Mouse (Mus musculus): Measurements from ENCODE around the gene Cdk4. TPM values are rescaled to one million over a fixed set of nuclear protein-coding genes. Genes with fewer than 3 reads are reported as not detected.

Gene Cdk4
- polyA plus RNA-seq, 1 experiment from 2014 or later, result 2,665 TPM

- Histone ChIP-seq H3K9me3 (no peaks in the 10 kb centered on the region), H3K36me3 (peaks cover 31% of the 10 kb centered on the region), H3K4me1 (replicated peaks) (peaks cover 24% of the 10 kb centered on the region), H3K27me3 (ENCODE audit: insufficient read depth, poor library complexity, severe bottlenecking) (peaks cover 28% of the 10 kb centered on the region), H3K4me3 (peak overlapping the region; percentile 83), H3K27ac (peak overlapping the region; percentile 89)
- WGBS, result 22% methylated on average over 5 of the region's 5 CpGs
- no peak for DNase-seq (ENCODE audit: low spot score)
Observed at GRCm38 (mm10) chr10:127042468-127043115, 20.7 kb upstream of the Cdk4 start.

- H3K27ac ChIP-seq, result no peak overlapping the region
- H3K4me3 ChIP-seq, result peak overlapping the region; percentile 83; the same call in 1 of the 2 replicates
- WGBS, result 68% methylated on average over 6 of the region's 6 CpGs
Observed at GRCm38 (mm10) chr10:127043187-127043586, 20.1 kb upstream of the Cdk4 start.

GRCm38 (mm10) chr10:127047954-127048353 lies 15.4 kb upstream of the Cdk4 start, which contains the start of gene Cyp27b1:
TSS of gene Cyp27b1 (plus strand) at chr10:127048250.
- H3K36me3 ChIP-seq, result peaks cover 31% of the 10 kb centered on the region
- no peak for DNase-seq (ENCODE audit: low spot score)
- WGBS, result 31% methylated on average over 5 of the region's 5 CpGs
- peak within 1 kb of the TSS; percentile 26 for H3K4me3 ChIP-seq
- H3K9me3 ChIP-seq, result no peaks in the 10 kb centered on the region
- H3K27ac ChIP-seq, result no peak within 1 kb of the TSS
- peaks cover 63% of the 10 kb centered on the region for H3K27me3 ChIP-seq (ENCODE audit: insufficient read depth, poor library complexity, severe bottlenecking)
- H3K4me1 ChIP-seq (replicated peaks), result peaks cover 25% of the 10 kb centered on the region

More at GRCm38 (mm10) chr10:127043187-127043586, 20.1 kb upstream of the Cdk4 start:
- H3K36me3 ChIP-seq, result peaks cover 31% of the 10 kb centered on the region
- H3K9me3 ChIP-seq, result no peaks in the 10 kb centered on the region
- peaks cover 34% of the 10 kb centered on the region for H3K27me3 ChIP-seq (ENCODE audit: insufficient read depth, poor library complexity, severe bottlenecking)
- H3K4me1 ChIP-seq (replicated peaks), result peaks cover 25% of the 10 kb centered on the region
- DNase-seq (ENCODE audit: low spot score), result no peak

GRCm38 (mm10) chr10:127048608-127049394 lies 14.5 kb upstream of the Cdk4 start:
- peak overlapping the region; percentile 26; the same call in 1 of the 2 replicates for H3K4me3 ChIP-seq
- DNase-seq (ENCODE audit: low spot score), result no peak
- H3K27me3 ChIP-seq (ENCODE audit: insufficient read depth, poor library complexity, severe bottlenecking), result peaks cover 65% of the 10 kb centered on the region

GRCm38 (mm10) chr10:127049395-127050118 lies 13.8 kb upstream of the Cdk4 start:
- no peak overlapping the region for H3K27ac ChIP-seq

More at GRCm38 (mm10) chr10:127048608-127049394, 14.5 kb upstream of the Cdk4 start:
- peaks cover 20% of the 10 kb centered on the region for H3K4me1 ChIP-seq (replicated peaks)
- peaks cover 30% of the 10 kb centered on the region for H3K36me3 ChIP-seq
- no peaks in the 10 kb centered on the region for H3K9me3 ChIP-seq
- 5% methylated on average over 35 of the region's 35 CpGs for WGBS
- H3K27ac ChIP-seq, result no peak overlapping the region

DNA sequence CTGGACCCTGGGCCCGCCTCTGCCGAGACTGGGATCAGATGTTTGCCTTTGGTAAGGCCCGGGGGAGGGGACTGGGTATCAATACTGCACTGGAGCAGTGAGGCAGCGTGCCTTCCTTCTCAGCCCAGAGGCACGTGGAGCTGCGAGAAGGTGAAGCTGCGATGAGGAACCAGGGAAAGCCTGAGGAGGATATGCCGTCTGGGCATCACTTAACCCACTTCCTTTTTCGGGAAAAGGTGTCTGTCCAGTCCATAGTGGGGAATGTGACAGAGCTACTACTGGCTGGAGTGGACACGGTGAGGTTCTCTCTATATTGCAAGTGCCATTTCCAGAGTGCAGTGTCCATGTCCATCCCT lies 13.2 kb upstream of the Cdk4 start:
- no peaks in the 10 kb centered on the region for H3K9me3 ChIP-seq
- H3K36me3 ChIP-seq, result peaks cover 33% of the 10 kb centered on the region
- no peak for DNase-seq (ENCODE audit: low spot score)
- peaks cover 20% of the 10 kb centered on the region for H3K4me1 ChIP-seq (replicated peaks)
- no peak overlapping the region for H3K27ac ChIP-seq
- peaks cover 65% of the 10 kb centered on the region for H3K27me3 ChIP-seq (ENCODE audit: insufficient read depth, poor library complexity, severe bottlenecking)
- 19% methylated on average over 10 of the region's 10 CpGs for WGBS
- no peak overlapping the region for H3K4me3 ChIP-seq

More at GRCm38 (mm10) chr10:127049395-127050118, 13.8 kb upstream of the Cdk4 start:
- Histone ChIP-seq H3K36me3 (peaks cover 33% of the 10 kb centered on the region), H3K4me3 (peak overlapping the region; percentile 26; the same call in 1 of the 2 replicates), H3K27me3 (ENCODE audit: insufficient read depth, poor library complexity, severe bottlenecking) (peaks cover 65% of the 10 kb centered on the region), H3K9me3 (no peaks in the 10 kb centered on the region), H3K4me1 (replicated peaks) (peaks cover 20% of the 10 kb centered on the region)
- WGBS, result 3% methylated on average over 29 of the region's 29 CpGs
- peak; percentile 15 for DNase-seq (ENCODE audit: low spot score)

DNA sequence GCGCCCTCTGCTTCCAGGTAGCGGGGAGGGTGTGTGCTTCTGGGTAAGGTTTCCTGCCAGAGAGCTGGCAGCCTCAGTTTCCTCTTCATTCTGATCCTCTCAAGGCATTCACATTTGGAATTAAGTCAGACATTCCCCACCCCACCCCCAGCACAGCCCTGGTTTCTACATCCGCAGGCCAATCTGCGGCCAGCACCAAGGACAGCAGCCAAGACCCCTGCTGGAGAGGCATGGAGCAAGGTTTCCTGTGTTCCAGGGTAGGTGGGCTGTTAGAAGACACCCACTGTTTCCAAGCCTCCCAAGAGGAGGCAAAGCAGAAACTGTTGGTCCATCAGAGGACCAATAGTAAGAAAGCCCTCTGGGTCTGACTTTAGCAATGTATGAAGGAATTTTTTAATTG lies 8.7 kb upstream of the Cdk4 start:
- H3K27me3 ChIP-seq (ENCODE audit: insufficient read depth, poor library complexity, severe bottlenecking), result peaks cover 47% of the 10 kb centered on the region
- peak; percentile 33 for DNase-seq (ENCODE audit: low spot score)
- 75% methylated on average over 4 of the region's 4 CpGs for WGBS

DNA sequence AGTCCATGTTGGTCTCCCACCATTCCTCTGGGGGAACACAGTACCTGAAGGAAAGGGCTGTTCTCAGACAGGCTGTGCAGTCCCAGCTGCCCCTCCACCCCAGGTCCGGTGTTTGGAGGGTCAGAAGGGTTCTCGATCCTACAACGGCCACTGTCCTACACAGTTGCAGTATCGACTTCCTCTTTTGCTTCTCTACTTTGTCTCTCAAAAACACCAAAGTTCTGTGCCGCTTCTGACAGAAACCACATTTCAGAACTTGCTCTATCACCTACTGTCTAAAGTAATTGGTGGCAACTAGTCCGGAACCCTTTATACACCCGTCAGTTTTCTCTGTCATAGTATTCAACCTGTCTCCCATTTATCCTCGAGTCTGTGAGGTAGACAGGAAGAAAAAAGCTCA lies 7.9 kb upstream of the Cdk4 start:
- H3K4me3 ChIP-seq, result no peak overlapping the region
- no peak for DNase-seq (ENCODE audit: low spot score)
- no peaks in the 10 kb centered on the region for H3K9me3 ChIP-seq
- WGBS, result 88% methylated on average over 8 of the region's 8 CpGs
- peaks cover 47% of the 10 kb centered on the region for H3K36me3 ChIP-seq
- H3K27me3 ChIP-seq (ENCODE audit: insufficient read depth, poor library complexity, severe bottlenecking), result peaks cover 46% of the 10 kb centered on the region
- H3K27ac ChIP-seq, result no peak overlapping the region
- H3K4me1 ChIP-seq (replicated peaks), result peaks cover 35% of the 10 kb centered on the region

More for the DNA sequence above, 8.7 kb upstream of the Cdk4 start:
- H3K4me1 ChIP-seq (replicated peaks), result peaks cover 33% of the 10 kb centered on the region
- no peaks in the 10 kb centered on the region for H3K9me3 ChIP-seq
- H3K36me3 ChIP-seq, result peaks cover 47% of the 10 kb centered on the region
- H3K27ac ChIP-seq, result no peak overlapping the region
- no peak overlapping the region for H3K4me3 ChIP-seq

DNA sequence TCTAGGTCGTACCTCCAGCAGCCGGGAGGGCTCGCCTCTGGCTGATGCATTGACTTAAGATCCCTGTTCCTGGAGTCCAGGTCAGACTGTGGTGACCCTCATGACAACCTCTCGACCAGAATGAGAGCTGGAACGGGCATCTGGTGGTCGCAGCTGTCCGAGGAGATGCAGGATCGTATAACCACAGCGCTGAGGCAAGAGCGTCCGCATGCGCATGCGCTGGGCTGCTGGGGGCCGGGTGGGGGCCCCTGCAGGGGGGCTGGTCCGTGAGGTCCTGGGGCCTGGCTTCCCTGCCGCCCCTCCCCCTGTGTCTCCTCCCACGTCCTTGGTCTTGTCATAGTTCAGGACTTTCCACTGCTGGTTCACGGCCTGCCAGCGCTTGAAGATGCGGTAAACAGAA lies 6.8 kb upstream of the Cdk4 start:
- peaks cover 46% of the 10 kb centered on the region for H3K27me3 ChIP-seq (ENCODE audit: insufficient read depth, poor library complexity, severe bottlenecking)
- no peak overlapping the region for H3K4me3 ChIP-seq
- H3K9me3 ChIP-seq, result no peaks in the 10 kb centered on the region
- no peak for DNase-seq (ENCODE audit: low spot score)
- H3K4me1 ChIP-seq (replicated peaks), result peaks cover 46% of the 10 kb centered on the region
- H3K36me3 ChIP-seq, result peaks cover 47% of the 10 kb centered on the region
- no peak overlapping the region for H3K27ac ChIP-seq
- 91% methylated on average over 20 of the region's 20 CpGs for whole genome bisulfite sequencing

- Histone ChIP-seq H3K9me3 (no peaks in the 10 kb centered on the region), H3K4me3 (peak overlapping the region; percentile 96), H3K4me1 (replicated peaks) (peaks cover 55% of the 10 kb centered on the region), H3K27ac (0 out of 2 replicates have a peak overlapping the region, but pooled peaks have one; percentile 97), H3K36me3 (peaks cover 45% of the 10 kb centered on the region), H3K27me3 (ENCODE audit: insufficient read depth, poor library complexity, severe bottlenecking) (peaks cover 37% of the 10 kb centered on the region; the same call in 1 of the 2 replicates)
- 2% methylated on average over 9 of the region's 9 CpGs for WGBS
- DNase-seq (ENCODE audit: low spot score), result peak; percentile 85
Observed at GRCm38 (mm10) chr10:127058161-127058560, 5.2 kb upstream of the Cdk4 start.

DNA sequence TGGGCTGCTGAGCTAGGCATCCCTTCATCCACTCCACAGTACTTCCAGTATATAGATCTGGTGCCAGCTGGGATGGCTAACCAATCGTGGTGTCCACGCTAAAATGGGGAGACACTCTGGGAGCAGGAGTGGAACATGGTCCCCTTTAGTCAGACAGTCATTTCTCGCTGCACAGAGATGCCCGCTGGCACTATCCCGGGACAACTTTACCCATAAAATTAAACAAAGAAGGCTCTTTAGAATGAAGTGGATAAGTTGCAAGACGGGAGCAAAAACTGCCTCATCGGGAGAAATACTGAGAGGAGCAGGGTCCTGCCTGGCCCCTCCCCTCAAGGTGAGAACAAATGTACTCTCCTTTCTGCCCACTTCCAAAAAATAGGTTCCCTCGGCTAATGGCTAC lies 4.6 kb upstream of the Cdk4 start:
- H3K27me3 ChIP-seq (ENCODE audit: insufficient read depth, poor library complexity, severe bottlenecking), result peaks cover 37% of the 10 kb centered on the region; the same call in 1 of the 2 replicates
- H3K9me3 ChIP-seq, result no peaks in the 10 kb centered on the region
- WGBS, result 12% methylated on average over 8 of the region's 8 CpGs
- peaks cover 41% of the 10 kb centered on the region for H3K36me3 ChIP-seq
- H3K27ac ChIP-seq, result peak overlapping the region; percentile 97
- peak overlapping the region; percentile 96 for H3K4me3 ChIP-seq
- peaks cover 55% of the 10 kb centered on the region for H3K4me1 ChIP-seq (replicated peaks)
- no peak for DNase-seq (ENCODE audit: low spot score)

DNA sequence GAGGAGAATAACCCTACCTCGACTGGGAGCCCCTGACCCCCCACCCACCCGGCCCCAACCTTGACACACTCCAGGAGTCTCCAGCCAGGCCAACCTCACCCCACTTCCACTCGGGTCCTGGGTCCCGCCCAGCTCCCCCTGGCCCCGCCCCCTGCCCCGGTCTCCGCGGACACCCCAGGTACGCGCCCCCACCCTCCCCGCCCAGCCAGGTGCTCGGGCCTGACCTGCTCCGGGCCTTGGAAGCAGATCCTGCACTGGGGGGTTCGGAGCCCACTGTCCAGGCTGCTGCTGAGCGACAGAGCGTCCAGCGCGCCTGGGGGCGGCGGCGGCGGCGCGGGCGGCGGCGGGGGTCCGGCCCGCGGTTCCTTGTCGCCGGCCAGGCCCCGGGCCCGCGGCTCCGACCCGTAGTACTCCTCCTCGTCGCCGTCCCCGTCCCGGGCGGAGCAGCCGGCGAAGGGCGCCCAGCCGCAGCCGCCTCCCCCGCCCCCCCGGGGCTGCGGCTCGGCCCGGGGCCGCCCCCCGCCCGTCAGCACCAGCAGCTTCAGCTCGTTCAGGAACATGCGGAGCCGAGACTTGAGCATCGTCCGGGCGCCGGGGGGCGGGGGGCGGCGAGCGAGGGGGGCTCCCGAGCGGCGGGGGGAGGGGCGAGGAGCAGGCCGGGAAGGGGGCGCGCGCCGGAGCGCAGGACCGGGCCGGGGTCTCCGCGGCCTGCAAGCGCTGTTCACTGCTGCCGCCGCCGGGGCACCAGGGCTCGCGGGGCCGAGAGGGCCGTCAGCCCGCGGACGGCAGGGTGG lies 4.0 kb upstream of the Cdk4 start:
- DNase-seq (ENCODE audit: low spot score), result no peak
- Histone ChIP-seq H3K36me3 (peaks cover 37% of the 10 kb centered on the region), H3K27ac (peak overlapping the region; percentile 97), H3K27me3 (ENCODE audit: insufficient read depth, poor library complexity, severe bottlenecking) (peaks cover 37% of the 10 kb centered on the region; the same call in 1 of the 2 replicates), H3K4me1 (replicated peaks) (peaks cover 55% of the 10 kb centered on the region), H3K9me3 (no peaks in the 10 kb centered on the region), H3K4me3 (peak overlapping the region; percentile 96)
- WGBS, result under 1% methylated on average over 91 of the region's 92 CpGs
